Mouse (Mus musculus) bone marrow, adult 2 months (tissue): ENCODE results near the gene Nkd1.

Source experiments
- CTCF ChIP-seq: fragments of 200-500 bp; IDR thresholded peaks from 2 replicates; pipeline ENCODE4 v1.5.1; 2011; ENCODE audit warnings: low read length, control low read depth; ENCODE audit not compliant: control insufficient read depth, insufficient read depth
- POLR2A ChIP-seq: fragments of 200-500 bp; IDR thresholded peaks from 2 replicates; pipeline ENCODE4 v1.6.1; 2011; ENCODE audit warnings: low read depth, mild to moderate bottlenecking, control low read depth, low read length, borderline replicate concordance; ENCODE audit not compliant: control insufficient read depth

GRCm38 (mm10) chr8:88603446-88603989, 82.4 kb downstream of the Nkd1 start:
- TF ChIP-seq CTCF (no peak), POLR2A (no peak)
